Mouse (Mus musculus): ENCODE data around the gene Trim33.

Gene Trim33

DNA sequence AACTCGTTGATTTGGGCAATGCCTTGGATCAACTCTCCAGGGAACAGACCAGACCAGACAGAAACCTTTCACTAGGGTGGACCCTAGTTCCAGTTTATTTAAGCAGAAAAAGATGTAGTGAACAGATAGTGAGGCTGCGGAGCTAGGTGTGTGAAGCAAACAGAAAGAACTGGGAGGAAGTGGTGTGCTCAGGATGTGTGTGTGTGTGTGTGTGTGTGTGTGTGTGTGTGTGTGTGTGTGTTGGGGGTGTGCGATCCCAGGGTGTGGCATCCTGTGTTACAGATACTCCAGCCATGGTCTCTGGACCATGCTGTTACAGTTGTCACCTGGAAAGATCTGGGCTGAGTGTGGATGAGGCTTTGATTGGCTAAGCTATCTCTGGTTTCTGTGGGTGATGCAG lies 118.4 kb downstream of the Trim33 start:
- no peak for DNase-seq (ENCODE audit: low spot score in 2 of 2)

DNA sequence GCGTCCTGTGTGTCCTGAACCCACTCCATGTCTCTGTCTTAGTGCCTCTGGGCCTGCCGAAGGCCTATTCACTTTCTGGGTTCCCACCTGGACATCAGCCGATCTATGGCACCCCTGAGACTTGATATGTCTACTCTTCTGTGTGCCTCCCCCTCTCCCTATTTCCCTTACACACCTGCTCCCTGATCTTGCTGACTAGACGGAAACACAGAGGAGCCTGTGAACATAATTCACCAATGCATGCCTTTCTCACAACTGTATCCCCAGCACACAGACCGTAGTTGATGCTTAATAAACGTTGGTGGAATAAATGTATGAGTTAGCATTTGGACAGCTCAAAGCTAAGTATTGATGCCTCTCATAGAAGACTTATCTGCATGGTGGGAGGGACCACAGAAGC lies 121.7 kb downstream of the Trim33 start:
- no peak for DNase-seq (ENCODE audit: low spot score in 2 of 2)

DNA sequence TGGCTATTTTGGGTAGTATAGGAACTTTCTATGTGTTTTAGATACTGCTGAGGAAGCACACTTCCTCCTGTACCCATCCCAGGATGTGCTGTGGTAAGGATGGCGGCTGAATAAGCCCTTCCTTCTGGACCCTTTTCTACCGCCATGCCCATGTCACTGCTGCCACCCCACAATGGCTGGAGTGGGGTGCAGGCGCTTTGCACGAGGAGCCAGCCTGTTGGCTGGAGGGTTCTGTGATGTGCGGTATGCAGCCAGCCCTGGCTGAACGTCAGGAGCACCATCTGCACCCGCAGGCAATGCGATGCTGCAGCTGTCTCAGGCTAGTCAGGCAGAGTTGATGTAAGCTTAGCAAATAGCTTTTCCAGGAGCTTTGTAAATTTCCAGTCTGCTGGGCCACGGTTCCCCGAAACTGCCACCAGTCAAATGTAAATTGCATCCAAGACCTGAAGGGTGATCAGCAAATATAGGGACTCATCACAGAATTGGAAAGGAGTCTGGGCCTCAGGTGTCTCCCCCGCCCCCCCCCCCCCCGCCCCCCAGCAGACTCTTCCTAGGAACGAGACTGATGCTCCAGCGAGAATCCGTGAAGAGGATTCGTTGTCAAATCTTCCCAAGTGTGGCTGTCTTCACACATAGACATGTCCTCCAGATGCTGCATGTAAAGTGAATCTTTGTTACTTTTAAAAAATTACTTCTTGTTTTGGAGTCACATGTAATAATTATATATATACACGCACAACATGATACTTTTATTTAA lies 122.4 kb downstream of the Trim33 start:
- no peak for DNase-seq (ENCODE audit: low spot score in 2 of 2)

DNA sequence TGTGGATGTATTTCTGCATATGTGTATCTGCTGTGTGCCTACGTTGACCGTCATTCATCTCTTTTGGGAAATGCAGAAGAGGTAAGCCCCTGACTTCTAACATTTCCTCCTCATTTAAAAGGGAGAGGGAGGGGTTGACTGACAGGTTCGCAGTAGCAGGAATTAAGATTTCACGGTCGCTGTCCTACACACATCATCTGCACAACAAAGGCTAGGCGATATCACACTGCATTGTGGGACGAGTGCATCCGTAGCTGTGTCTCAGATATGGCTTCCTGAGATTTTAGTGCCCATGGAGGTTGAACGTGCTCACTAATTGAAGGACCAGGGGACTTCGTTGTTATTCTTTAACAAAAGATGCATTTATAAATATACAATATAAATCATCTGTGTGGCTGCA lies 123.1 kb downstream of the Trim33 start:
- no peak for DNase-seq (ENCODE audit: low spot score in 2 of 2)

DNA sequence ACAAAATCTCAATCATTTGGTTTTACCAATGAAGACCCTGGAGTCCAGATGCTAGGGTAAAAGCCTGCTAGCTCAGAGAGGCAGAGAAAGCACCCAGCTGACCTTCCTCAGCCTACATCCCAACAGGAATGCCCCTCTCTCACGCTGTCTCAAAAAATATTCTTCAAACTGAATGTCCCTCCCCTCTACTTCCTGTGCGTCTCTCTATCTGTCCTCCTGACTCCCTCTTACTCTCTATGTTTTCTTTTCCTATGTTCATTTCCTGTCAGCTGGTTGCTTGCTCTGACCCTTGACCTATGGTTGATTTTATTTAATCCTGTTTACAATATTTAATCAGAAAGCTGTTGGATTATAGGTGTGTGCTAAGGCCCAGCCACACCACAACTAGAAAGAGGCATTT lies 126.0 kb downstream of the Trim33 start:
- no peak for DNase-seq (ENCODE audit: low spot score in 2 of 2)

DNA sequence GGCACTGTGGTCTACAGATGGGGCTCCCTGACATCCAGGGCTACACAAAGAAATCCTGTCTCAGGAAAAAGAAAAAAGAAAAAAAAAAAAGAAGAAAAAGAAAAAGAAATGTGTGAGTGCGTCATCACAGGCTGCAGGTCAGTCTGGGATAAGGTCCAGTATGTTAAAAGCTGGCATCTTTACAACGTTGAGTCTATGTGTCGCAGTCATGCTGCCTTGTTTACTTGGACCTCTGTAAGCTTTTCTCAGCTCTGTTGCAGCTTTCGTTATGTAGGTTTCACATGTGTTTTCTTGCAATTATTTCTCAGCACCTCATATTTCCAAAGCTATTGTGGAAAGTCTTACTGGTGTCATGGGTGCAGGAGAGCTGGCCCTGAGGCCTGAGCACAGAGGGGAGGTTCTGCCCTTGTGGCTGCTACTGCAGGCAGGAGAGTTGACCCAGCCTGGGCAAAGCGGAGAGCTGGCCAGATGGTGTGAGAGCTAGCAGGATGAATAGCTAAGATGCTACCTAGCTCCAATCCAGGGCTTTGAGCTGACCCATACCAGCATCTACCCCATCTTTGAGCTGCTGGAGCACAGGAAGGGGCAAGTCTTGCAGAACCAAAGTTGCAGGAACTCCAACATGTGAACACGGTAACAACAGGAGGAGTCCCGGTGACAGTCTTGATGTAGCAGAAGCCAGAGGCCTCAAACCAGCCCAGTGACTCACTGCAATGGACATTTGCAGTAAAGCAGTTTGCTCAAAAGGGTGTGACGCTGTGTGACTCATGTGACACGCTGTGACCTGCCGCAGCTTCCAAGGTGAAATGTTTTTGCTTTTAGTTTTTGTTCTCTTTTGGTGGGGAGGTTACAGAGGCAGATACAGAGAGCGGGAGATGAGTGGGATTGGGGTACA lies 127.0 kb downstream of the Trim33 start:
- no peak for DNase-seq (ENCODE audit: low spot score in 2 of 2)

Data from spleen, postnatal 10 days (tissue).